Mouse (Mus musculus): Measurements from ENCODE around the gene Gm42791.

GRCm38 (mm10) chr5:148890237-148890636, 104.7 kb downstream of the Gm42791 start:
- TF ChIP-seq CTCF (IDR thresholded peaks at IDR 0.05; ENCODE audit: low read depth) (no peak), EP300 (IDR thresholded peaks at IDR 0.05; ENCODE audit: low read depth) (no peak)

All from liver, postnatal 0 days (tissue).